Mouse (Mus musculus): ENCODE measurements around the gene Polr2f. TPM values are rescaled to one million over a fixed set of nuclear protein-coding genes. Genes with fewer than 3 reads are reported as not detected.
A peak's percentile ranks its signal among the peaks of the same experiment; 100 is the strongest.

The Polr2f gene
- total and polyA plus RNA-seq, 2 experiments from 2014 or later: 50.2 to 271 TPM

DNA sequence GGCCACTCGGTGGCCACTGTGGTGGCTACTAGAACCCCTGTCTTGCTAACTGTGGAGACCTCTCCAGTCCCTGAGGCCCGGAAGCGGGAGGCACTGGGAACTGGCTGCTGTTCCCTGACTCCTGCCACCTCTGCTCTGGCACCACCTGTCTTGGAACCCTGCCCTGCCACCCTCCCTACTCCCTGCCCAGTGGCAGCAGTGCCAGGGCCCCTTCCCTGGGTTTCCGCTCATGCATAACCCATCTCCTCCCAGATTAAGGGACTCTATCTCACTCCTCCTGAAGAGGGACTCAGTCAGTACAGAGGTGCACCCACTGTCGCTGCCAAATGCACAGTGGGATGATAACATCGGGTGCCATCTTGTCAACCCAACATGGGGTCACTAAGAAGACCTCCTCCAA is 51.6 kb downstream of the Polr2f start:
- no peaks in the 10 kb centered on the region for H3K27me3 ChIP-seq (ENCODE audit: control insufficient read depth, insufficient read depth, low read length)
- DNase-seq (ENCODE audit: low spot score) (no peak), ATAC-seq (ENCODE audit: insufficient read depth, low read depth) (no peak)
- H3K4me3 ChIP-seq (ENCODE audit: low read depth, low read length): no peak overlapping the region
- H3K4me1 ChIP-seq (ENCODE audit: control insufficient read depth, insufficient read depth): peaks cover 10% of the 10 kb centered on the region; the same call in 1 of the 2 replicates
- H3K9me3 ChIP-seq (replicated peaks; ENCODE audit: control insufficient read depth, low read length): no peaks in the 10 kb centered on the region
- WGBS: 84% methylated on average over 6 of the region's 6 CpGs
- peak overlapping the region; percentile 69 for H3K27ac ChIP-seq (ENCODE audit: low read depth)
- TF ChIP-seq CTCF (IDR thresholded peaks at IDR 0.05; ENCODE audit: low read depth): no peak
- no peak for TF ChIP-seq EP300 (IDR thresholded peaks at IDR 0.05; ENCODE audit: low read depth)
- no peak overlapping the region for H3K9ac ChIP-seq (replicated peaks; ENCODE audit: low read depth, low read length)
- H3K4me2 ChIP-seq (ENCODE audit: low read depth, low read length): peak overlapping the region; percentile 30; the same call in 1 of the 2 replicates
- H3K36me3 ChIP-seq (replicated peaks; ENCODE audit: control insufficient read depth, insufficient read depth, low read length): no peaks in the 10 kb centered on the region

DNA sequence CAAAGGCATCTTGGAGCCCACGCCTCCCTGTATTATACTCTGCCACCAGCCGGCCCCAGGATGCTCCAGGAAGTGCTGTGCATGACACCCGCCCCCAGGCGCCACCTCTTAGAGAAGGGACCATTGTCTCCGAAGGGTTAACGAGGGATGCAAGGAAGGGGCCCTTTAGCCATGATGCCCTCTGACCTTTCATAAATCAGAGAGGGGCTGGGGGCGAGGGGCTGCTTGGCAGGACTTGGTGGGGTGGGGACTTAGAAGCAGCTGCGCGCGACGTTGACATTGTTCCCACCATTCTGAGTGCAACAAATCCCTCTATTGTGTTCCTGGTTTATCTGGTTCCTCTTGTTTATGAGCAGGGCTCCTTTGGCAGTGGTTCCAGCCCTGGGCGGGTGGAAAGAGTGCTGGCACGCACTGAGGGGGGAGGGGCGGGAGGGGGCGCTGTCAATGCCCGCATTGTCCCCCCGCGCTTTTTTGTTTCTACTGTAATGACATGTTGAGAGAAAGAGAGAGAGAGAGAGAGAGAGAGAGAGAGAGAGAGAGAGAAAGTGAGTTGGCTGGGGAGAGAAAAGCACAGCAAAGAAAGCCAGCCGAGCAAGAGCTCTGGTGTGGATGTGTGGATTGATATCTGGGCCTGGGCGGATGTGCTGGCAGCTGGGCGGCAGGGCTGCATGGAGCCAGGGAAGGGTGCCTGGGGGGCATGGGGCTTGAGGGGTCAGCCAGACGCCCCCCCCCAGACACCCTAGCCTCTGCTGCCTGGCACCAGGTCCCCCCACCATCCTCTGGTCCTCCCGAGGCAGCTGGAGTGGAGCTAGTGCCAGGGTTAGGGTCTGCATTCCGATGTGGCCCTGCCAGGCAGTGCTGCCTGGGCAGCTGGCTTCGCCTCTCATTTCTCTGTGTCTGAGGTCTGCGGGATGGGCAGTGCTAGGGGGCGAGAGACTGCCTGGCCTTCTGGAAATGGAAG is 52.4 kb downstream of the Polr2f start:
- peak overlapping the region; percentile 30 for H3K4me2 ChIP-seq (ENCODE audit: low read depth, low read length)
- DNase-seq (ENCODE audit: low spot score): peak; percentile 61
- H3K9ac ChIP-seq (replicated peaks; ENCODE audit: low read depth, low read length): peak overlapping the region; percentile 7; the same call in 1 of the 2 replicates
- peak; percentile 59 for ATAC-seq (ENCODE audit: insufficient read depth, low read depth)
- TF ChIP-seq EP300 (IDR thresholded peaks at IDR 0.05; ENCODE audit: low read depth) (no peak), CTCF (IDR thresholded peaks at IDR 0.05; ENCODE audit: low read depth) (no peak)
- H3K4me1 ChIP-seq (ENCODE audit: control insufficient read depth, insufficient read depth): peaks cover 10% of the 10 kb centered on the region; the same call in 1 of the 2 replicates
- peak overlapping the region; percentile 69 for H3K27ac ChIP-seq (ENCODE audit: low read depth)
- H3K4me3 ChIP-seq (ENCODE audit: low read depth, low read length): no peak overlapping the region
- H3K9me3 ChIP-seq (replicated peaks; ENCODE audit: control insufficient read depth, low read length): no peaks in the 10 kb centered on the region
- H3K27me3 ChIP-seq (ENCODE audit: control insufficient read depth, insufficient read depth, low read length): no peaks in the 10 kb centered on the region
- no peaks in the 10 kb centered on the region for H3K36me3 ChIP-seq (replicated peaks; ENCODE audit: control insufficient read depth, insufficient read depth, low read length)
- WGBS: 33% methylated on average over 26 of the region's 27 CpGs

DNA sequence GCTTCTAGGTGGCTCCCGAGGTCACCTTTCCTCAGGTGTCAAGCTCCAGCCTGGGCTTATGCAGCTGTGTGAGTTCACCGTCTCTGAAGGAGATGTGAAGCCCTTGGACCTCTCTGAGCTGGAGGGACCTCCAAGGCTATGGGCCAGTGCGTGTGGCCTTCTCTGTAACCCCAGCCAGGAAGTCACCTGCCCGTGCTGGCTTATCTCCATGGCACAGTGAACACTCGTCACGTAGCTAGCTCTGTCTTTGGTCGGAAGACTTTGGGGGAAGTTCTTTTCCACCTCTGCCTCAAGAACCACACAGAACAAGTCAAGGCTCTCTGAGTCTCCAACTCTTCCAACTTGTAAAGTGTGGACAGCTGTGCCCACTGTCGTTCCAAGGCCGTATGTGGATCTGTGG is 53.2 kb downstream of the Polr2f start:
- H3K27me3 ChIP-seq (ENCODE audit: control insufficient read depth, insufficient read depth, low read length): no peaks in the 10 kb centered on the region
- no peak overlapping the region for H3K4me3 ChIP-seq (ENCODE audit: low read depth, low read length)
- TF ChIP-seq EP300 (IDR thresholded peaks at IDR 0.05; ENCODE audit: low read depth): no peak
- no peak for TF ChIP-seq CTCF (IDR thresholded peaks at IDR 0.05; ENCODE audit: low read depth)
- no peaks in the 10 kb centered on the region for H3K36me3 ChIP-seq (replicated peaks; ENCODE audit: control insufficient read depth, insufficient read depth, low read length)
- ATAC-seq (ENCODE audit: insufficient read depth, low read depth) (no peak), DNase-seq (ENCODE audit: low spot score) (no peak)
- no peak overlapping the region for H3K9ac ChIP-seq (replicated peaks; ENCODE audit: low read depth, low read length)
- peaks cover 10% of the 10 kb centered on the region; the same call in 1 of the 2 replicates for H3K4me1 ChIP-seq (ENCODE audit: control insufficient read depth, insufficient read depth)
- no peak overlapping the region for H3K27ac ChIP-seq (ENCODE audit: low read depth)
- H3K9me3 ChIP-seq (replicated peaks; ENCODE audit: control insufficient read depth, low read length): no peaks in the 10 kb centered on the region
- no peak overlapping the region for H3K4me2 ChIP-seq (ENCODE audit: low read depth, low read length)
- 45% methylated on average over 9 of the region's 9 CpGs for WGBS

DNA sequence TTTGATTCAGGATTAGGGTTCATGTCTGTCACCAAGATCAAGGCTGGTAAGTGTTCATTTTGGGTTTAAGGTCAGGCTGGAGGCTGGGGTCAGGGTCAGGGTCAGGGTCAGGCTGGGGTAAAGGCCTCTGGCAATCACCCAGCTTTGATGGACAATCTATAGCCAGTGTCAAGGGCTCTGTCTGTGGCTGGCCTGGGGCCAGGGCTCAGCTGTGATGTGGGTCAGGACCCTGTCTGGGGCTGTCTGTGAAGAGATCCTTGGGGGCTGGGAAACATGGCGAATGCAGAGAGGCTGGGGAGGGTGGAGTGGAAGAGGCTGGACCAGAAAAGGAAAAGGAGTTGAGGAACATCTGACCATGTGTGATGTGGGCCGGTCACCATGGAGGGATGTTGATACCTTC is 54.1 kb downstream of the Polr2f start:
- H3K9me3 ChIP-seq (replicated peaks; ENCODE audit: control insufficient read depth, low read length): no peaks in the 10 kb centered on the region
- H3K36me3 ChIP-seq (replicated peaks; ENCODE audit: control insufficient read depth, insufficient read depth, low read length): no peaks in the 10 kb centered on the region
- no peak overlapping the region for H3K4me3 ChIP-seq (ENCODE audit: low read depth, low read length)
- H3K27me3 ChIP-seq (ENCODE audit: control insufficient read depth, insufficient read depth, low read length): no peaks in the 10 kb centered on the region
- H3K4me1 ChIP-seq (ENCODE audit: control insufficient read depth, insufficient read depth): peaks cover 10% of the 10 kb centered on the region; the same call in 1 of the 2 replicates
- no peak overlapping the region; the same call in 1 of the 2 replicates for H3K27ac ChIP-seq (ENCODE audit: low read depth)
- H3K4me2 ChIP-seq (ENCODE audit: low read depth, low read length): no peak overlapping the region
- 87% methylated on average over 2 of the region's 2 CpGs for WGBS
- no peak for TF ChIP-seq CTCF (IDR thresholded peaks at IDR 0.05; ENCODE audit: low read depth)
- TF ChIP-seq EP300 (IDR thresholded peaks at IDR 0.05; ENCODE audit: low read depth): no peak
- DNase-seq (ENCODE audit: low spot score) (no peak), ATAC-seq (ENCODE audit: insufficient read depth, low read depth) (no peak)
- no peak overlapping the region for H3K9ac ChIP-seq (replicated peaks; ENCODE audit: low read depth, low read length)

DNA sequence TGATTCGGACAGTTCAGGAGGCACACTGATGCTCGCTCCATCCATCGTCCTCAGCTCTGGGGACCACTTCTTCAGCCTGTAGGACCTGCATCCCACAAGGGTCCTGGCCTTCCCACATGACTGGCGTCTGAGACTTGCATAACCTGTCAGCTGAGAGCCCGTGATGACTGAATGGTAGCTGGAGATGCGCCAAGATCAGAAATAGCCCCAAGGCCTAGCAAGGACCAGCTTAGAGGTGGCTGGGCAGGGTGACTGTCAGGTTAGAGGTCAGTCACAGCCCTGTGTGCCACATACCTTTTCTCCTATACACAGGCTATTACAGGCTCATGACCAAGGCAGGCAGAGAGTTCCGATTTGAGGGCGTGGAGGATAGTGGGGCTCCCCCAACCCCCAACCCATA is 54.7 kb downstream of the Polr2f start:
- no peaks in the 10 kb centered on the region for H3K36me3 ChIP-seq (replicated peaks; ENCODE audit: control insufficient read depth, insufficient read depth, low read length)
- WGBS: 38% methylated on average over 8 of the region's 8 CpGs
- H3K4me2 ChIP-seq (ENCODE audit: low read depth, low read length): no peak overlapping the region
- peak; percentile 96 for TF ChIP-seq EP300 (IDR thresholded peaks at IDR 0.05; ENCODE audit: low read depth)
- TF ChIP-seq CTCF (IDR thresholded peaks at IDR 0.05; ENCODE audit: low read depth): no peak
- peak; percentile 69 for DNase-seq (ENCODE audit: low spot score)
- no peak overlapping the region for H3K4me3 ChIP-seq (ENCODE audit: low read depth, low read length)
- H3K27me3 ChIP-seq (ENCODE audit: control insufficient read depth, insufficient read depth, low read length): no peaks in the 10 kb centered on the region
- peak overlapping the region; percentile 62 for H3K27ac ChIP-seq (ENCODE audit: low read depth)
- no peak overlapping the region for H3K9ac ChIP-seq (replicated peaks; ENCODE audit: low read depth, low read length)
- H3K4me1 ChIP-seq (ENCODE audit: control insufficient read depth, insufficient read depth): peaks cover 10% of the 10 kb centered on the region; the same call in 1 of the 2 replicates
- H3K9me3 ChIP-seq (replicated peaks; ENCODE audit: control insufficient read depth, low read length): no peaks in the 10 kb centered on the region
- peak; percentile 83 for ATAC-seq (ENCODE audit: insufficient read depth, low read depth)
